ENCODE assay signal across 8 mouse cellular contexts in genomic region chr7:44867802-44868201, GRCm38 (mm10). TPM values are rescaled to one million over a fixed set of nuclear protein-coding genes. Genes with fewer than 3 reads are reported as not detected.
A peak's percentile ranks its signal among the peaks of the same experiment; 100 is the strongest.
DNase-seq lines count a peak whose midpoint lies in the region; ATAC-seq and TF ChIP-seq lines count a peak whose summit lies in the region.
"Had no signal": no experiment of that assay in that cellular context is flagged by ENCODE, and none has a peak within 500 bp of the region (broad histone marks: within the 10 kb centered on the region; RNA-seq: fewer than 3 reads in every experiment).

No protein-coding gene starts in this region.

- ATAC-seq in forebrain, embryonic 11.5 days (replicated peaks; ENCODE audit: low FRiP score) = no peak
- ATAC-seq in intestine, embryonic 15.5 days = no peak
- no peak for ATAC-seq in neural tube, embryonic 12.5 days (ENCODE audit: low FRiP score, low read depth)
- ATAC-seq: activated CD4-positive, CD25-positive, alpha-beta regulatory T cell, adult 4 months had no signal

- no peak for DNase-seq in layer of hippocampus, adult 2 months (ENCODE audit: low spot score in 2 of 2)
- no peak for DNase-seq in layer of hippocampus, postnatal 14 days (ENCODE audit: low spot score in 2 of 2)
- DNase-seq in forebrain, embryonic 11.5 days (ENCODE audit: low spot score) = no peak
- no peak for DNase-seq in retina, postnatal 1 day
- no peak for DNase-seq in urinary bladder, postnatal 4 days (ENCODE audit: low spot score in 2 of 2)

- no peaks in the 10 kb centered on the region for H3K9me3 ChIP-seq in forebrain, embryonic 11.5 days (ENCODE audit: control insufficient read depth, low read length)
- H3K9me3 ChIP-seq in intestine, embryonic 15.5 days = no peaks in the 10 kb centered on the region
- H3K9me3 ChIP-seq in neural tube, embryonic 12.5 days = no peaks in the 10 kb centered on the region

- peak overlapping the region; percentile 75 for H3K4me3 ChIP-seq in layer of hippocampus, adult 2 months
- peak overlapping the region; percentile 99 for H3K4me3 ChIP-seq in forebrain, embryonic 11.5 days (ENCODE audit: low read depth, low read length)
- peak overlapping the region; percentile 96 for H3K4me3 ChIP-seq in intestine, embryonic 15.5 days (replicated peaks)
- H3K4me3 ChIP-seq in neural tube, embryonic 12.5 days = peak overlapping the region; percentile 97

- 60% methylated on average over 9 of the region's 9 CpGs for WGBS in forebrain, embryonic 11.5 days
- WGBS in intestine, embryonic 15.5 days = 36% methylated on average over 9 of the region's 9 CpGs
- 68% methylated on average over 9 of the region's 9 CpGs for WGBS in neural tube, embryonic 12.5 days

- peak overlapping the region; percentile 99; the same call in 1 of the 2 replicates for H3K27ac ChIP-seq in layer of hippocampus, adult 2 months
- H3K27ac ChIP-seq in forebrain, embryonic 11.5 days (ENCODE audit: low read depth, low read length) = no peak overlapping the region
- H3K27ac ChIP-seq in intestine, embryonic 15.5 days = peak overlapping the region; percentile 100; the same call in 1 of the 2 replicates
- H3K27ac ChIP-seq in neural tube, embryonic 12.5 days = no peak overlapping the region

- peak overlapping the region; percentile 94 for H3K4me2 ChIP-seq in forebrain, embryonic 11.5 days (ENCODE audit: low read depth, low read length, severe bottlenecking)
- peak overlapping the region; percentile 66 for H3K4me2 ChIP-seq in intestine, embryonic 15.5 days (replicated peaks)
- peak overlapping the region; percentile 86 for H3K4me2 ChIP-seq in neural tube, embryonic 12.5 days (replicated peaks)

- peaks cover 20% of the 10 kb centered on the region for H3K36me3 ChIP-seq in forebrain, embryonic 11.5 days (ENCODE audit: control insufficient read depth, insufficient read depth, low read length)
- peaks cover 24% of the 10 kb centered on the region for H3K36me3 ChIP-seq in intestine, embryonic 15.5 days
- H3K36me3 ChIP-seq in neural tube, embryonic 12.5 days = peaks cover 36% of the 10 kb centered on the region

- no peak for TF ChIP-seq CTCF in layer of hippocampus, adult 2 months (conservative IDR thresholded peaks at IDR 0.05)

- H3K9ac ChIP-seq in forebrain, embryonic 11.5 days (ENCODE audit: low read length) = peak overlapping the region; percentile 98
- H3K9ac ChIP-seq in intestine, embryonic 15.5 days = peak overlapping the region; percentile 96
- peak overlapping the region; percentile 99 for H3K9ac ChIP-seq in neural tube, embryonic 12.5 days

- H3K27me3 ChIP-seq in forebrain, embryonic 11.5 days (ENCODE audit: control insufficient read depth, insufficient read depth, low read length) = no peaks in the 10 kb centered on the region
- H3K27me3 ChIP-seq in intestine, embryonic 15.5 days (replicated peaks) = no peaks in the 10 kb centered on the region
- H3K27me3 ChIP-seq in neural tube, embryonic 12.5 days (replicated peaks) = no peaks in the 10 kb centered on the region

- peaks cover 29% of the 10 kb centered on the region for H3K4me1 ChIP-seq in forebrain, embryonic 11.5 days (replicated peaks; ENCODE audit: control insufficient read depth, insufficient read depth, low read length)
- H3K4me1 ChIP-seq in intestine, embryonic 15.5 days (replicated peaks) = peaks cover 47% of the 10 kb centered on the region
- H3K4me1 ChIP-seq in neural tube, embryonic 12.5 days = peaks cover 42% of the 10 kb centered on the region

RNA-seq across cellular contexts. Expression of gene Ptov1, which starts 1.8 kb away (rescaled TPM):
- 100 to 1,000 TPM; 321 to 335 TPM for total RNA-seq in layer of hippocampus, adult 2 months (2021)
- 100 to 1,000 TPM; 272 to 295 TPM for total RNA-seq in layer of hippocampus, postnatal 14 days (2021)
- 454 and 526 TPM in 2 replicates for polyA plus RNA-seq in forebrain, embryonic 11.5 days (2014; fragmentation: Nextera tagmentation; extraction: Ambion mirVana)
- polyA plus RNA-seq in intestine, embryonic 15.5 days (2015; fragmentation: Nextera tagmentation; extraction: Ambion mirVana) = 239 and 253 TPM in 2 replicates
- polyA plus RNA-seq in neural tube, embryonic 12.5 days (2016; fragmentation: Nextera tagmentation; extraction: Ambion mirVana) = 630 and 637 TPM in 2 replicates

RNA-seq across cellular contexts. Expression of gene Pnkp, which starts 10.9 kb away (rescaled TPM):
- 10 to 100 TPM; 33.1 to 36.3 TPM for total RNA-seq in layer of hippocampus, adult 2 months (2021)
- total RNA-seq in layer of hippocampus, postnatal 14 days (2021) = 10 to 100 TPM; 32.3 to 33.3 TPM
- 31.6 and 32.1 TPM in 2 replicates for polyA plus RNA-seq in forebrain, embryonic 11.5 days (2014; fragmentation: Nextera tagmentation; extraction: Ambion mirVana)
- polyA plus RNA-seq in intestine, embryonic 15.5 days (2015; fragmentation: Nextera tagmentation; extraction: Ambion mirVana) = 25.9 and 29.0 TPM in 2 replicates
- polyA plus RNA-seq in neural tube, embryonic 12.5 days (2016; fragmentation: Nextera tagmentation; extraction: Ambion mirVana) = 32.3 and 39.3 TPM in 2 replicates

RNA-seq across cellular contexts. Expression of gene Tbc1d17, which starts 18.9 kb away (rescaled TPM):
- total RNA-seq in layer of hippocampus, adult 2 months (2021) = 10 to 100 TPM; 69.0 to 81.3 TPM
- total RNA-seq in layer of hippocampus, postnatal 14 days (2021) = 10 to 100 TPM; 46.2 to 54.2 TPM
- polyA plus RNA-seq in forebrain, embryonic 11.5 days (2014; fragmentation: Nextera tagmentation; extraction: Ambion mirVana) = 67.6 and 69.9 TPM in 2 replicates
- 71.0 and 71.3 TPM in 2 replicates for polyA plus RNA-seq in intestine, embryonic 15.5 days (2015; fragmentation: Nextera tagmentation; extraction: Ambion mirVana)
- 95.4 and 101 TPM in 2 replicates for polyA plus RNA-seq in neural tube, embryonic 12.5 days (2016; fragmentation: Nextera tagmentation; extraction: Ambion mirVana)

RNA-seq across cellular contexts. Expression of gene Akt1s1, which starts 19.0 kb away (rescaled TPM):
- total RNA-seq in layer of hippocampus, adult 2 months (2021) = 10 to 100 TPM; 76.7 to 84.3 TPM
- total RNA-seq in layer of hippocampus, postnatal 14 days (2021) = 10 to 100 TPM; 81.6 to 89.7 TPM
- 79.9 and 83.0 TPM in 2 replicates for polyA plus RNA-seq in forebrain, embryonic 11.5 days (2014; fragmentation: Nextera tagmentation; extraction: Ambion mirVana)
- 112 and 116 TPM in 2 replicates for polyA plus RNA-seq in intestine, embryonic 15.5 days (2015; fragmentation: Nextera tagmentation; extraction: Ambion mirVana)
- polyA plus RNA-seq in neural tube, embryonic 12.5 days (2016; fragmentation: Nextera tagmentation; extraction: Ambion mirVana) = 108 and 116 TPM in 2 replicates

RNA-seq across cellular contexts. Expression of gene Med25, which starts 24.7 kb away (rescaled TPM):
- 100 to 1,000 TPM; 103 to 107 TPM for total RNA-seq in layer of hippocampus, adult 2 months (2021)
- total RNA-seq in layer of hippocampus, postnatal 14 days (2021) = 100 to 1,000 TPM; 106 to 111 TPM
- 135 and 139 TPM in 2 replicates for polyA plus RNA-seq in forebrain, embryonic 11.5 days (2014; fragmentation: Nextera tagmentation; extraction: Ambion mirVana)
- 88.2 and 91.8 TPM in 2 replicates for polyA plus RNA-seq in intestine, embryonic 15.5 days (2015; fragmentation: Nextera tagmentation; extraction: Ambion mirVana)
- polyA plus RNA-seq in neural tube, embryonic 12.5 days (2016; fragmentation: Nextera tagmentation; extraction: Ambion mirVana) = 156 and 158 TPM in 2 replicates

Comparison
In these comparisons a context has a peak if more than half of its experiments do, and no peak if none do; other contexts are left out.
1. H3K27ac ChIP-seq: peak in layer of hippocampus, adult 2 months (single experiment) and intestine, embryonic 15.5 days (single experiment); none in forebrain, embryonic 11.5 days (single experiment) and neural tube, embryonic 12.5 days (single experiment).
2. Peak in every context shown above with its lines, with median percentiles within 50 percentile points of each other: H3K4me3 ChIP-seq, H3K4me2 ChIP-seq and H3K9ac ChIP-seq.